Mouse (Mus musculus): ENCODE data around the gene Slc22a20. TPM values are rescaled to one million over a fixed set of nuclear protein-coding genes. Genes with fewer than 3 reads are reported as not detected.

Slc22a20 gene
- polyA plus RNA-seq, 1 experiment: not detected

GRCm38 (mm10) chr19:5994711-5995110 is 8.8 kb upstream of the Slc22a20 start:
- no peak for TF ChIP-seq CTCF (IDR thresholded peaks at IDR 0.05; ENCODE audit: insufficient read depth, low read depth, low read length)
- no peak for TF ChIP-seq POLR2A (IDR thresholded peaks at IDR 0.05; ENCODE audit: insufficient read depth, low read depth, low read length)
- Histone ChIP-seq H3K4me3 (ENCODE audit: insufficient read depth, low read depth, low read length) (no peak overlapping the region), H3K27ac (ENCODE audit: insufficient read depth, low read depth, low read length) (no peak overlapping the region), H3K4me1 (ENCODE audit: control insufficient read depth, insufficient read depth, low read length) (no peaks in the 10 kb centered on the region; the same call in 1 of the 2 replicates)
- 89% methylated on average over 14 of the region's 14 CpGs for WGBS

- H3K27ac ChIP-seq (ENCODE audit: insufficient read depth, low read depth, low read length): no peak overlapping the region
- no peak overlapping the region for H3K4me3 ChIP-seq (ENCODE audit: insufficient read depth, low read depth, low read length)
- WGBS: 80% methylated on average over 7 of the region's 7 CpGs
- no peaks in the 10 kb centered on the region; the same call in 1 of the 2 replicates for H3K4me1 ChIP-seq (ENCODE audit: control insufficient read depth, insufficient read depth, low read length)
- TF ChIP-seq CTCF (IDR thresholded peaks at IDR 0.05; ENCODE audit: insufficient read depth, low read depth, low read length) (no peak), POLR2A (IDR thresholded peaks at IDR 0.05; ENCODE audit: insufficient read depth, low read depth, low read length) (no peak)
Measured at GRCm38 (mm10) chr19:5992012-5992411, 6.1 kb upstream of the Slc22a20 start.

GRCm38 (mm10) chr19:5991467-5991866 is 5.5 kb upstream of the Slc22a20 start:
- 87% methylated on average over 7 of the region's 7 CpGs for WGBS
- Histone ChIP-seq H3K4me3 (ENCODE audit: insufficient read depth, low read depth, low read length) (no peak overlapping the region), H3K4me1 (ENCODE audit: control insufficient read depth, insufficient read depth, low read length) (no peaks in the 10 kb centered on the region; the same call in 1 of the 2 replicates), H3K27ac (ENCODE audit: insufficient read depth, low read depth, low read length) (no peak overlapping the region)
- TF ChIP-seq POLR2A (IDR thresholded peaks at IDR 0.05; ENCODE audit: insufficient read depth, low read depth, low read length): no peak
- TF ChIP-seq CTCF (IDR thresholded peaks at IDR 0.05; ENCODE audit: insufficient read depth, low read depth, low read length): no peak

GRCm38 (mm10) chr19:5990921-5991320 is 5.0 kb upstream of the Slc22a20 start:
- Histone ChIP-seq H3K27ac (ENCODE audit: insufficient read depth, low read depth, low read length) (no peak overlapping the region), H3K4me1 (ENCODE audit: control insufficient read depth, insufficient read depth, low read length) (no peaks in the 10 kb centered on the region; the same call in 1 of the 2 replicates), H3K4me3 (ENCODE audit: insufficient read depth, low read depth, low read length) (no peak overlapping the region)
- TF ChIP-seq CTCF (IDR thresholded peaks at IDR 0.05; ENCODE audit: insufficient read depth, low read depth, low read length) (no peak), POLR2A (IDR thresholded peaks at IDR 0.05; ENCODE audit: insufficient read depth, low read depth, low read length) (no peak)
- 58% methylated on average over 1 of the region's 1 CpGs for WGBS

GRCm38 (mm10) chr19:5990033-5990432 is 4.1 kb upstream of the Slc22a20 start:
- Histone ChIP-seq H3K4me1 (ENCODE audit: control insufficient read depth, insufficient read depth, low read length) (peaks cover 2% of the 10 kb centered on the region; the same call in 1 of the 2 replicates), H3K4me3 (ENCODE audit: insufficient read depth, low read depth, low read length) (no peak overlapping the region), H3K27ac (ENCODE audit: insufficient read depth, low read depth, low read length) (no peak overlapping the region)
- 86% methylated on average over 12 of the region's 12 CpGs for WGBS
- TF ChIP-seq CTCF (IDR thresholded peaks at IDR 0.05; ENCODE audit: insufficient read depth, low read depth, low read length) (no peak), POLR2A (IDR thresholded peaks at IDR 0.05; ENCODE audit: insufficient read depth, low read depth, low read length) (no peak)

- TF ChIP-seq POLR2A (IDR thresholded peaks at IDR 0.05; ENCODE audit: insufficient read depth, low read depth, low read length) (no peak), CTCF (IDR thresholded peaks at IDR 0.05; ENCODE audit: insufficient read depth, low read depth, low read length) (no peak)
- H3K27ac ChIP-seq (ENCODE audit: insufficient read depth, low read depth, low read length): no peak overlapping the region
- peaks cover 2% of the 10 kb centered on the region; the same call in 1 of the 2 replicates for H3K4me1 ChIP-seq (ENCODE audit: control insufficient read depth, insufficient read depth, low read length)
- 50% methylated on average over 6 of the region's 6 CpGs for WGBS
- no peak overlapping the region for H3K4me3 ChIP-seq (ENCODE audit: insufficient read depth, low read depth, low read length)
Measured at GRCm38 (mm10) chr19:5989585-5989984, 3.6 kb upstream of the Slc22a20 start.

GRCm38 (mm10) chr19:5988815-5989452 is 3.0 kb upstream of the Slc22a20 start:
- no peak overlapping the region for H3K27ac ChIP-seq (ENCODE audit: insufficient read depth, low read depth, low read length)
- 26% methylated on average over 13 of the region's 13 CpGs for WGBS
- TF ChIP-seq POLR2A (IDR thresholded peaks at IDR 0.05; ENCODE audit: insufficient read depth, low read depth, low read length) (no peak), CTCF (IDR thresholded peaks at IDR 0.05; ENCODE audit: insufficient read depth, low read depth, low read length) (no peak)
- H3K4me3 ChIP-seq (ENCODE audit: insufficient read depth, low read depth, low read length): no peak overlapping the region
- H3K4me1 ChIP-seq (ENCODE audit: control insufficient read depth, insufficient read depth, low read length): peaks cover 2% of the 10 kb centered on the region; the same call in 1 of the 2 replicates

GRCm38 (mm10) chr19:5988027-5988814 is 2.3 kb upstream of the Slc22a20 start:
- 68% methylated on average over 5 of the region's 5 CpGs for WGBS
- Histone ChIP-seq H3K4me1 (ENCODE audit: control insufficient read depth, insufficient read depth, low read length) (peaks cover 2% of the 10 kb centered on the region; the same call in 1 of the 2 replicates), H3K4me3 (ENCODE audit: insufficient read depth, low read depth, low read length) (no peak overlapping the region), H3K27ac (ENCODE audit: insufficient read depth, low read depth, low read length) (no peak overlapping the region)
- TF ChIP-seq CTCF (IDR thresholded peaks at IDR 0.05; ENCODE audit: insufficient read depth, low read depth, low read length) (no peak), POLR2A (IDR thresholded peaks at IDR 0.05; ENCODE audit: insufficient read depth, low read depth, low read length) (no peak)

- no peak overlapping the region for H3K27ac ChIP-seq (ENCODE audit: insufficient read depth, low read depth, low read length)
- H3K4me3 ChIP-seq (ENCODE audit: insufficient read depth, low read depth, low read length): no peak overlapping the region
- TF ChIP-seq CTCF (IDR thresholded peaks at IDR 0.05; ENCODE audit: insufficient read depth, low read depth, low read length) (no peak), POLR2A (IDR thresholded peaks at IDR 0.05; ENCODE audit: insufficient read depth, low read depth, low read length) (no peak)
- H3K4me1 ChIP-seq (ENCODE audit: control insufficient read depth, insufficient read depth, low read length): no peaks in the 10 kb centered on the region
- 86% methylated on average over 9 of the region's 9 CpGs for WGBS
Measured at GRCm38 (mm10) chr19:5980477-5980876, 5.5 kb downstream of the Slc22a20 start.

Data from olfactory bulb, adult 2 months (tissue).